13 mouse cellular contexts compared by ENCODE assay signal in genomic region chr16:90279058-90279457, GRCm38 (mm10). TPM values are rescaled to one million over a fixed set of nuclear protein-coding genes. Genes with fewer than 3 reads are reported as not detected.
DNase-seq lines count a peak whose midpoint lies in the region; ATAC-seq and TF ChIP-seq lines count a peak whose summit lies in the region.
"Had no signal": no experiment of that assay in that cellular context is flagged by ENCODE, and none has a peak within 500 bp of the region (broad histone marks: within the 10 kb centered on the region; RNA-seq: fewer than 3 reads in every experiment).

No protein-coding gene starts in this region.

- no peaks in the 10 kb centered on the region for H3K36me3 ChIP-seq in lung, embryonic 14.5 days (ENCODE audit: insufficient read depth)
- no peaks in the 10 kb centered on the region for H3K36me3 ChIP-seq in liver, embryonic 15.5 days (replicated peaks)
- H3K36me3 ChIP-seq: limb, embryonic 15.5 days; neural tube, embryonic 12.5 days had no signal

- H3K4me3 ChIP-seq in lung, embryonic 14.5 days (ENCODE audit: low read depth, low read length) = no peak overlapping the region
- H3K4me3 ChIP-seq in liver, embryonic 15.5 days (replicated peaks) = no peak overlapping the region
- H3K4me3 ChIP-seq: hindbrain, embryonic 10.5 days; limb, embryonic 15.5 days; neural tube, embryonic 12.5 days had no signal

- no peaks in the 10 kb centered on the region for H3K27me3 ChIP-seq in lung, embryonic 14.5 days (ENCODE audit: insufficient read depth, low read length)
- H3K27me3 ChIP-seq in liver, embryonic 15.5 days = no peaks in the 10 kb centered on the region
- H3K27me3 ChIP-seq: limb, embryonic 15.5 days; neural tube, embryonic 12.5 days had no signal

- H3K9me3 ChIP-seq in lung, embryonic 14.5 days (ENCODE audit: low read depth, low read length) = no peaks in the 10 kb centered on the region
- H3K9me3 ChIP-seq in liver, embryonic 15.5 days (replicated peaks) = no peaks in the 10 kb centered on the region
- H3K9me3 ChIP-seq: hindbrain, embryonic 10.5 days; limb, embryonic 15.5 days; neural tube, embryonic 12.5 days had no signal

- H3K4me2 ChIP-seq in lung, embryonic 14.5 days = 0 out of 2 replicates have a peak overlapping the region, but pooled peaks have one; percentile 15
- H3K4me2 ChIP-seq in liver, embryonic 15.5 days = peak overlapping the region; percentile 41
- H3K4me2 ChIP-seq: limb, embryonic 15.5 days; neural tube, embryonic 12.5 days had no signal

- peaks cover 30% of the 10 kb centered on the region; the same call in 1 of the 2 replicates for H3K4me1 ChIP-seq in lung, embryonic 14.5 days (ENCODE audit: insufficient read depth)
- peaks cover 61% of the 10 kb centered on the region for H3K4me1 ChIP-seq in liver, embryonic 15.5 days (replicated peaks)

- DNase-seq in adrenal gland, adult (ENCODE audit: inconsistent age in 2 of 2, low spot score in 1 of 2) = peak; percentile 23 to 62
- no peak for DNase-seq in adrenal gland, postnatal 10 days
- DNase-seq in lung, embryonic 14.5 days = no peak
- no peak for DNase-seq in lung, postnatal 14 days
- no peak for DNase-seq in T-cell, adult 2 months (ENCODE audit: low spot score)
- DNase-seq: cerebellum, postnatal 10 days; spleen, adult 18-20 months had no signal

- no peak overlapping the region for H3K9ac ChIP-seq in lung, embryonic 14.5 days
- H3K9ac ChIP-seq in liver, embryonic 15.5 days = no peak overlapping the region
- H3K9ac ChIP-seq: limb, embryonic 15.5 days; neural tube, embryonic 12.5 days had no signal

- ATAC-seq in lung, embryonic 14.5 days (ENCODE audit: insufficient read depth) = no peak
- ATAC-seq in common myeloid progenitor, adult 5-6 weeks (replicated peaks; ENCODE audit: low read depth, poor library complexity, severe bottlenecking) = peak; percentile 75
- peak; percentile 13; the same call in 1 of the 2 replicates for ATAC-seq in liver, embryonic 15.5 days (ENCODE audit: insufficient read depth)
- ATAC-seq in cerebellum, adult (ENCODE audit: insufficient number of reproducible peaks, low FRiP score, low TSS enrichment) = no peak

- TF ChIP-seq CTCF in lung, embryonic 14.5 days (IDR thresholded peaks at IDR 0.05; ENCODE audit: low read depth) = no peak

- 28% methylated on average over 6 of the region's 6 CpGs for WGBS in lung, embryonic 14.5 days
- 9% methylated on average over 6 of the region's 6 CpGs for WGBS in liver, embryonic 15.5 days (ENCODE audit: insufficient replicate concordance)

- H3K27ac ChIP-seq in lung, embryonic 14.5 days (ENCODE audit: low read depth) = no peak overlapping the region
- peak overlapping the region; percentile 48 for H3K27ac ChIP-seq in liver, embryonic 15.5 days (replicated peaks)
- H3K27ac ChIP-seq: hindbrain, embryonic 10.5 days; limb, embryonic 15.5 days; neural tube, embryonic 12.5 days had no signal

RNA-seq across cellular contexts. Expression of gene Scaf4, which starts 5.2 kb away (rescaled TPM):
- 10 to 100 TPM; 37.4 to 50.4 TPM for total RNA-seq in adrenal gland, postnatal 10 days (2021)
- polyA plus RNA-seq in lung, embryonic 14.5 days (2014; fragmentation: Nextera tagmentation; extraction: Ambion mirVana) = 36.0 and 42.8 TPM in 2 replicates
- 26.9 and 37.2 TPM in 2 replicates for total RNA-seq in common myeloid progenitor, adult 5-6 weeks (2017)
- 10.1 and 12.8 TPM in 2 replicates for polyA plus RNA-seq in liver, embryonic 15.5 days (2015; fragmentation: Nextera tagmentation; extraction: Ambion mirVana)

RNA-seq across cellular contexts. Expression of gene Sod1, which starts 58.5 kb away (rescaled TPM):
- 1,000 to 10,000 TPM; 1,099 to 1,142 TPM for total RNA-seq in adrenal gland, postnatal 10 days (2021)
- 1,316 and 1,360 TPM in 2 replicates for polyA plus RNA-seq in lung, embryonic 14.5 days (2014; fragmentation: Nextera tagmentation; extraction: Ambion mirVana)
- 776 and 837 TPM in 2 replicates for total RNA-seq in common myeloid progenitor, adult 5-6 weeks (2017)
- 982 and 1,104 TPM in 2 replicates for polyA plus RNA-seq in liver, embryonic 15.5 days (2015; fragmentation: Nextera tagmentation; extraction: Ambion mirVana)

Comparison
In these comparisons a context has a peak if more than half of its experiments do, and no peak if none do; other contexts are left out.
1. DNase-seq: peak in adrenal gland, adult (2 of 2); none in adrenal gland, postnatal 10 days (single experiment), lung, embryonic 14.5 days (single experiment), lung, postnatal 14 days (single experiment) and T-cell, adult 2 months (single experiment).
2. ATAC-seq: peak in common myeloid progenitor, adult 5-6 weeks (single experiment) and liver, embryonic 15.5 days (single experiment); none in lung, embryonic 14.5 days (single experiment) and cerebellum, adult (single experiment).